Mouse (Mus musculus) ES-E14 (cell line): Measurements from ENCODE around the gene 1700024P04Rik. TPM values are rescaled to one million over a fixed set of nuclear protein-coding genes. Genes with fewer than 3 reads are reported as not detected.

Experiments
- DNase-seq: peaks from one replicate; pipeline ENCODE4 v3.0.0-alpha.2; 2013; ENCODE audit warnings: low read depth, low spot score
- H3K27ac ChIP-seq: 2 replicates; pipeline ENCODE4 v1.5.1; 2012; ENCODE audit warnings: low read depth, mild to moderate bottlenecking, low read length, moderate library complexity, mixed read lengths; ENCODE audit not compliant: poor library complexity, insufficient read depth, severe bottlenecking
- H3K36me3 ChIP-seq: 2 replicates; pipeline ENCODE4 v1.6.1; 2012; ENCODE audit warnings: mild to moderate bottlenecking, low read length, moderate library complexity, mixed read lengths; ENCODE audit not compliant: control insufficient read depth, poor library complexity, insufficient read depth, severe bottlenecking
- H3K4me1 ChIP-seq, 2 experiments: fragments of 150-350 bp in 1 of 2; sonication (generic) in 1 of 2; 2 replicates each; pipeline ENCODE4 v1.6.1; 2012; ENCODE audit warnings: low read length in 2 of 2, mild to moderate bottlenecking in 1 of 2, mixed read lengths in 1 of 2; ENCODE audit not compliant: control insufficient read depth in 2 of 2, insufficient read depth in 2 of 2, poor library complexity in 1 of 2
- H3K4me3 ChIP-seq, 2 experiments: fragments of 150-350 bp in 1 of 2; sonication (generic) in 1 of 2; 2 replicates each; pipeline ENCODE4 v1.5.1; 2012; ENCODE audit warnings: low read length in 2 of 2, low read depth in 1 of 2, mild to moderate bottlenecking in 1 of 2, mixed read lengths in 1 of 2; ENCODE audit not compliant: insufficient read depth in 1 of 2, poor library complexity in 1 of 2, severe bottlenecking in 1 of 2
- H3K9ac ChIP-seq: 2 replicates; pipeline ENCODE4 v1.6.1; 2012; ENCODE audit warnings: low read depth, mild to moderate bottlenecking, low read length, mixed read lengths; ENCODE audit not compliant: poor library complexity, insufficient read depth, severe bottlenecking
- H3K9me3 ChIP-seq: fragments of 150-350 bp; sonication (generic); 2 replicates; pipeline ENCODE4 v1.6.1; 2012; ENCODE audit warnings: low read depth, mild to moderate bottlenecking, low read length; ENCODE audit not compliant: control insufficient read depth, insufficient read depth
- CHD2 ChIP-seq: IDR thresholded peaks from 2 replicates; pipeline ENCODE4 v1.6.1; 2014; ENCODE audit warnings: mild to moderate bottlenecking, low read depth, low read length, inconsistent platforms
- HCFC1 ChIP-seq: IDR thresholded peaks from 2 replicates; pipeline ENCODE4 v1.6.1; 2012; ENCODE audit warnings: low read length, inconsistent platforms, borderline replicate concordance; ENCODE audit not compliant: insufficient read depth
- MAFK ChIP-seq: IDR thresholded peaks from 2 replicates; pipeline ENCODE4 v1.6.1; 2014; ENCODE audit warnings: mild to moderate bottlenecking, low read depth, low read length, inconsistent platforms; ENCODE audit not compliant: insufficient read depth
- ZC3H11A ChIP-seq: IDR thresholded peaks from 2 replicates; pipeline ENCODE4 v1.6.1; 2012; ENCODE audit warnings: low read depth, mild to moderate bottlenecking, inconsistent platforms, low read length, borderline replicate concordance
- ZNF384 ChIP-seq: IDR thresholded peaks from 2 replicates; pipeline ENCODE4 v1.6.1; 2012; ENCODE audit warnings: low read depth, low read length, inconsistent platforms
- in situ Hi-C, 2 experiments: fragments of 600-800 bp; cut with MboI; formaldehyde crosslinking; loops; one replicate each; pipeline ENCODE4 v1.15.1; 2025; ENCODE audit warnings: low sequenced_read_pairs in 2 of 2, inconsistent platforms in 1 of 2; ENCODE audit not compliant: unreplicated experiment in 2 of 2
- total RNA-seq: library from RNA; depleted of rRNA; stranded (reverse); fragments of 300-350 nt; gene quantifications from 2 replicates; pipeline ENCODE4 v1.2.3, GENCODE M21; 2012

The 1700024P04Rik gene
- total RNA-seq, 1 experiment, result not detected

DNA sequence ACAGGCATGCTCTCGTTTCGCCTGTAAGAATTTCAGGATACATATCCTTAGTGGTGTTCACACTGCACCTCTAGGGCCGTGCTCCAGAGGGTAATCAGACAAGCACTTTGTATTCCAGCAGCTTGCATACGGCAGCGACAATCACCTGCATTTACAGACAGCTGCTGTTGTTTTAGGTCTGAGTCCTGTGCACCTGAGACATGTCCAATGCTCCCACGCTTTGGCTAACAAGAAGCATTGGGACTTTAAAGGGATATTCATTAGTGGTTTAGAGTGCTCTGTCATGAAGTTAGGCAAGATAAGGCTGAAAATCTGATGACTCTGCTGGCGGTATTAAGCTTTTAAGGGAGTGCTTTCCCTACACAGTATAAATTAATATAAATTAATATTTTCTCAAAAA, 37.7 kb upstream of the 1700024P04Rik start:
- Histone ChIP-seq H3K4me1 (peaks cover 10 to 11% of the 10 kb centered on the region in 2 experiments), H3K9me3 (no peaks in the 10 kb centered on the region), H3K36me3 (no peaks in the 10 kb centered on the region), H3K9ac (no peak overlapping the region), H3K4me3 (no peak overlapping the region), H3K27ac (no peak overlapping the region)
- in situ Hi-C loops, result no loop called here
- no peak for DNase-seq
- TF ChIP-seq MAFK (no peak), CHD2 (no peak), ZC3H11A (no peak), ZNF384 (no peak), HCFC1 (no peak)

DNA sequence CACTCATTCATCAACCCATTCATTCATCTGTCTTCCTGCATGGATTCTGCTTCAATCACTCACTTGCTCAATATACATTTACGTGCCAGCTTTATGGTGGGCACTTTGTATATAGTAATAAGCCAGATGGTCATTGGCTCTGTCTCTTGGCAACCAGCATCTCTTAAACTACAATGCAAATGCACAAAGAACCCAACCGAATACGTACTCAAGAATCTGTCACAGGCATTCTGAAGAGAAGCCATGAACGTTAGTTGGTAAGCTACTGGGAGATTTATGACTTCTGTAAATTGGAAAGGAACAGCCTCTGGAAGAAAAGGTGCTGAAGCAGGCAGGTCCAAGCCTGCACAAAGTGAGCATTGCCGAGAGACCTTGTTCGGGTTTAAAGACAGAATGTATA, 36.8 kb upstream of the 1700024P04Rik start:
- in situ Hi-C loops, result no loop called here
- H3K4me3 ChIP-seq, result no peak overlapping the region
- no peak overlapping the region for H3K9ac ChIP-seq
- no peak for DNase-seq
- H3K4me1 ChIP-seq, result peaks cover 11% of the 10 kb centered on the region in 2 experiments
- no peaks in the 10 kb centered on the region for H3K9me3 ChIP-seq
- H3K27ac ChIP-seq, result no peak overlapping the region
- TF ChIP-seq ZC3H11A (no peak), ZNF384 (no peak), MAFK (no peak), HCFC1 (no peak), CHD2 (no peak)
- no peaks in the 10 kb centered on the region for H3K36me3 ChIP-seq

- Histone ChIP-seq H3K9ac (no peak overlapping the region), H3K4me3 (no peak overlapping the region), H3K4me1 (peaks cover 11 to 14% of the 10 kb centered on the region in 2 experiments), H3K9me3 (no peaks in the 10 kb centered on the region), H3K36me3 (no peaks in the 10 kb centered on the region), H3K27ac (no peak overlapping the region)
- DNase-seq, result no peak
- in situ Hi-C loops, result no loop called here
- no peak for TF ChIP-seq CHD2
- no peak for TF ChIP-seq ZC3H11A
- no peak for TF ChIP-seq HCFC1
- no peak for TF ChIP-seq MAFK
- no peak for TF ChIP-seq ZNF384
Measured at GRCm38 (mm10) chr13:99019831-99020669, 35.7 kb upstream of the 1700024P04Rik start.

- H3K36me3 ChIP-seq, result no peaks in the 10 kb centered on the region
- H3K9ac ChIP-seq, result peak overlapping the region; percentile 5; the same call in 1 of the 2 replicates
- peak; percentile 87 for DNase-seq
- H3K4me3 ChIP-seq, result no peak overlapping the region
- no peak overlapping the region for H3K27ac ChIP-seq
- H3K4me1 ChIP-seq, result peaks cover 11 to 14% of the 10 kb centered on the region in 2 experiments
- TF ChIP-seq CHD2, result no peak
- no peak for TF ChIP-seq HCFC1
- TF ChIP-seq MAFK, result no peak
- no peak for TF ChIP-seq ZC3H11A
- TF ChIP-seq ZNF384, result no peak
- in situ Hi-C loops, result no loop called here
- no peaks in the 10 kb centered on the region for H3K9me3 ChIP-seq
Measured at GRCm38 (mm10) chr13:99018526-99019201, 34.3 kb upstream of the 1700024P04Rik start.
